Mouse (Mus musculus): ENCODE results near the gene Snrpc. TPM values are rescaled to one million over a fixed set of nuclear protein-coding genes. Genes with fewer than 3 reads are reported as not detected.

Gene Snrpc
- polyA plus RNA-seq, 1 experiment = 318 TPM

DNA sequence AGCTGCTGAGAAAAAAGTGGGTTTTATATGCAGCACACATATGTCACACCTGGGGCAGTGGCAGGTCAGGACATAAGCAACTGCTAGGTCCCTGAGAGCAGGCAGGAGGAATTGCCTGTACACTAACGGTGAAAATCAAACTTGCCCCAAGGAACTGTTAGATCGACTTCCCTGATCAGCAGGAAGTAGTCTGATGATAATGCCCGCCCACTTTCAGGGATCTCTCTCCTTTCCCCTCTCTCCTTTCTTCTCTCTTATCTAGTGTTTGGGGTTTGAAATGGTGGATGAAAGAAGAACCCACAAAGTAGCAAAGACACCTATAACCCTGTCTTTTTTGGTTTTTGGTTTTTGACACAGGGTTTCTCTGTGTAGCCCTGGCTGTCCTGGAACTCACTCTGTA, 12.4 kb upstream of the Snrpc start:
- Histone ChIP-seq H3K36me3 (ENCODE audit: control insufficient read depth, insufficient read depth) (no peaks in the 10 kb centered on the region), H3ac (ENCODE audit: control insufficient read depth, insufficient read length, low read depth) (no peak overlapping the region), H3K4me3 (ENCODE audit: insufficient read depth, poor library complexity, severe bottlenecking) (no peak overlapping the region), H3K79me3 (ENCODE audit: low read depth) (no peaks in the 10 kb centered on the region), H3K79me2 (ENCODE audit: control insufficient read depth, insufficient read depth) (no peaks in the 10 kb centered on the region), H3K27me3 (ENCODE audit: control insufficient read depth, insufficient read depth, insufficient read length) (peaks cover 3% of the 10 kb centered on the region)
- TF ChIP-seq FOSL1 (IDR thresholded peaks at IDR 0.05; ENCODE audit: insufficient read depth, low read length, poor library complexity, severe bottlenecking) (no peak), USF1 (IDR thresholded peaks at IDR 0.05; ENCODE audit: low read depth) (no peak), CTCF (IDR thresholded peaks at IDR 0.05; ENCODE audit: control insufficient read depth, insufficient read depth, insufficient read length) (no peak), MYOG (IDR thresholded peaks at IDR 0.05; ENCODE audit: control insufficient read depth, extremely low read depth, insufficient read length) (no peak), CEBPB (IDR thresholded peaks at IDR 0.05; ENCODE audit: low read depth) (no peak), MAX (IDR thresholded peaks at IDR 0.05) (no peak), MYOD1 (IDR thresholded peaks at IDR 0.05; ENCODE audit: control insufficient read depth, insufficient read length, low read depth) (no peak)

DNA sequence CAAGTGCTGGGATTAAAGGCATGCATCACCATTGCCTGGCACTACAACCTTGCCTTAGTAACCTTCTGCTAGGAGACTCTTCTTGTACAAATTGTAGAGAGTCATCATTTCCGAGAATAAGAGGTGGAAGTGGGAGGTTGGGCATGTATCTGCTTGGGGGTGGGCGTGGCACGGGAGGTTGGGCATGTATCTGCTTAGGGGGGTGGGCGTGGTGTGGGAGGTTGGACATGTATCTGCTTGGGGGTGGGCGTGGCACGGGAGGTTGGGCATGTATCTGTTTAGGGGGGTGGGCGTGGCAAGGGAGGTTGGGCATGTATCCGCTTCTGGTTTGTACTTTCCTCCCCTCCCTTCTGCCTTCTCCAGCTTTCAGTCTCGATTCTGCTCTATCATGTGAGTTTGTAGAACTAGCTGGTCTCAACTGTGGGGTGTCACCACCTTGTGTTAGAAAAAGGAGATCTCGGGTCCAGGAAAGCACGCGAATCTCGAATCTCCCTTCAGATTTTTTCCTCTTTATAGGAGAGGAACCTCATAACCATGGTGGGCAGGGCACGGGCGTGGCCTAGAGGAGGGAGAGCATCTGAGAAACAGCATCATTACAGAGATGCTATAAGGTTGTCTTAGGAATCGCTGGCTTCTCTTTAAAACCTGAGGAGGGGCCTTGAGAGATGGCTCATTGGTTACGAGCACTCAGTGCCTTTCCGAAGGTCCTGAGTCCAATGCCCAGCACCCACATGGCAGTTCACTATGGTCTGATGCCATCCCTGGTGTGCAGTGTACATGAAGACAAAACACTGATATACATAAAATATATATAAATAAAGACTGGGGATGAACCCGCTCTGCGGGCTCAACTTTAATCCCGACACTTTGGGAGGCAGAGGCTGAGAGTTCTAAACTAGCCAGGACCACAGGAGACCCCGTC, 11.7 kb upstream of the Snrpc start:
- no peak for TF ChIP-seq CTCF (IDR thresholded peaks at IDR 0.05; ENCODE audit: control insufficient read depth, insufficient read depth, insufficient read length)
- TF ChIP-seq USF1 (IDR thresholded peaks at IDR 0.05; ENCODE audit: low read depth) = no peak
- TF ChIP-seq CEBPB (IDR thresholded peaks at IDR 0.05; ENCODE audit: low read depth) = no peak
- no peak for TF ChIP-seq MYOD1 (IDR thresholded peaks at IDR 0.05; ENCODE audit: control insufficient read depth, insufficient read length, low read depth)
- TF ChIP-seq FOSL1 (IDR thresholded peaks at IDR 0.05; ENCODE audit: insufficient read depth, low read length, poor library complexity, severe bottlenecking) = no peak
- no peak for TF ChIP-seq MYOG (IDR thresholded peaks at IDR 0.05; ENCODE audit: control insufficient read depth, extremely low read depth, insufficient read length)
- TF ChIP-seq MAX (IDR thresholded peaks at IDR 0.05) = no peak
- Histone ChIP-seq H3K27me3 (ENCODE audit: control insufficient read depth, insufficient read depth, insufficient read length) (peaks cover 3% of the 10 kb centered on the region), H3K4me3 (ENCODE audit: insufficient read depth, poor library complexity, severe bottlenecking) (peak overlapping the region; percentile 27), H3K79me3 (ENCODE audit: low read depth) (no peaks in the 10 kb centered on the region), H3ac (ENCODE audit: control insufficient read depth, insufficient read length, low read depth) (peak overlapping the region; percentile 57), H3K36me3 (ENCODE audit: control insufficient read depth, insufficient read depth) (no peaks in the 10 kb centered on the region), H3K79me2 (ENCODE audit: control insufficient read depth, insufficient read depth) (no peaks in the 10 kb centered on the region)

DNA sequence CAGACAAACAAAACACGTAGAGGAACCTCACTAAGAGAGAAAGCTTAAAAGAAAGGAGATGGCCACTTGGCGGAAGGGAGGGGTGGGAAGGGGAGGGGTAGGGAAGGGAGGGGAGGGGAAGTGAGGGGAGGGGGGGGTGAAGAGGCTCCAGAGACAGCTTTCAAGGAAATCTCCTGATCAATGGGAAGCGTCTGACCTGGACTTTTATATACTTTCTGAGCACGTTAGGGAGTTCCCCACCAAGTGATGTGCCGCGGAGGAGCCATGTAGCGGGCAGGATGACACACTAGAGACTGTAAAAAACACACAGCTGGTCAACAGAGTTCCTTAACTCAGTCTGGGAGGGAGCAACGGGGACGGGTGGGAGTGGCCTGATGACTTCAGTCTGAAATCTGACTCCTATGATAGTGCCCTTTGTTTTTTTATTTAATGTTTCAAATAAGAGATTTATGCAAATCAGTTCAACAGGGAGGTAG, 11.0 kb upstream of the Snrpc start:
- TF ChIP-seq USF1 (IDR thresholded peaks at IDR 0.05; ENCODE audit: low read depth) = no peak
- no peak for TF ChIP-seq FOSL1 (IDR thresholded peaks at IDR 0.05; ENCODE audit: insufficient read depth, low read length, poor library complexity, severe bottlenecking)
- no peak for TF ChIP-seq MYOD1 (IDR thresholded peaks at IDR 0.05; ENCODE audit: control insufficient read depth, insufficient read length, low read depth)
- no peak for TF ChIP-seq CTCF (IDR thresholded peaks at IDR 0.05; ENCODE audit: control insufficient read depth, insufficient read depth, insufficient read length)
- no peak for TF ChIP-seq MAX (IDR thresholded peaks at IDR 0.05)
- no peak for TF ChIP-seq CEBPB (IDR thresholded peaks at IDR 0.05; ENCODE audit: low read depth)
- TF ChIP-seq MYOG (IDR thresholded peaks at IDR 0.05; ENCODE audit: control insufficient read depth, extremely low read depth, insufficient read length) = no peak
- peak overlapping the region; percentile 27 for H3K4me3 ChIP-seq (ENCODE audit: insufficient read depth, poor library complexity, severe bottlenecking)
- H3K27me3 ChIP-seq (ENCODE audit: control insufficient read depth, insufficient read depth, insufficient read length) = peaks cover 3% of the 10 kb centered on the region
- no peaks in the 10 kb centered on the region for H3K79me2 ChIP-seq (ENCODE audit: control insufficient read depth, insufficient read depth)
- H3ac ChIP-seq (ENCODE audit: control insufficient read depth, insufficient read length, low read depth) = peak overlapping the region; percentile 57
- H3K36me3 ChIP-seq (ENCODE audit: control insufficient read depth, insufficient read depth) = no peaks in the 10 kb centered on the region
- no peaks in the 10 kb centered on the region for H3K79me3 ChIP-seq (ENCODE audit: low read depth)

DNA sequence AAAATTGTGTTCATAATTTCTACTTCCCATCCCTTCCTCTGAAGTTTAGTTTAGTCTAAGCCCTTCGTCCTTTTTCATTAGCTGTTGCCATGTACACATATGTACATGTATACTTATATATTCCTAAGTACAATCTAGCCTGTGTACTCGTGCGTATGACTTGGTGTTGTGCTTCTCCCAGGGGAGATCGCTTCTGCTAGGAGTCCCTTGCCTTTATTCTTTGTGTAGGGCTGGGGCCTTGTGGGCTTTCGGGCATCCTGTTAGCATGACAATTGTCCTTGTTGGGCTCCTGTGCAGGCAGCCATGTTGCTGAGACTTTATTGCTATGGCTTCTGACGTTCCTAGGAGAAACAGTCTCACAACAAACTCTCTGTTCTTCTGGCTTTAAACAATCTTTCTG, 10.4 kb upstream of the Snrpc start:
- H3K36me3 ChIP-seq (ENCODE audit: control insufficient read depth, insufficient read depth) = no peaks in the 10 kb centered on the region
- no peaks in the 10 kb centered on the region for H3K79me3 ChIP-seq (ENCODE audit: low read depth)
- peaks cover 3% of the 10 kb centered on the region for H3K27me3 ChIP-seq (ENCODE audit: control insufficient read depth, insufficient read depth, insufficient read length)
- H3K4me3 ChIP-seq (ENCODE audit: insufficient read depth, poor library complexity, severe bottlenecking) = no peak overlapping the region
- H3K79me2 ChIP-seq (ENCODE audit: control insufficient read depth, insufficient read depth) = no peaks in the 10 kb centered on the region
- TF ChIP-seq MYOG (IDR thresholded peaks at IDR 0.05; ENCODE audit: control insufficient read depth, extremely low read depth, insufficient read length) (no peak), USF1 (IDR thresholded peaks at IDR 0.05; ENCODE audit: low read depth) (no peak), MAX (IDR thresholded peaks at IDR 0.05) (no peak), MYOD1 (IDR thresholded peaks at IDR 0.05; ENCODE audit: control insufficient read depth, insufficient read length, low read depth) (no peak), CEBPB (IDR thresholded peaks at IDR 0.05; ENCODE audit: low read depth) (no peak), CTCF (IDR thresholded peaks at IDR 0.05; ENCODE audit: control insufficient read depth, insufficient read depth, insufficient read length) (no peak), FOSL1 (IDR thresholded peaks at IDR 0.05; ENCODE audit: insufficient read depth, low read length, poor library complexity, severe bottlenecking) (no peak)
- no peak overlapping the region for H3ac ChIP-seq (ENCODE audit: control insufficient read depth, insufficient read length, low read depth)

DNA sequence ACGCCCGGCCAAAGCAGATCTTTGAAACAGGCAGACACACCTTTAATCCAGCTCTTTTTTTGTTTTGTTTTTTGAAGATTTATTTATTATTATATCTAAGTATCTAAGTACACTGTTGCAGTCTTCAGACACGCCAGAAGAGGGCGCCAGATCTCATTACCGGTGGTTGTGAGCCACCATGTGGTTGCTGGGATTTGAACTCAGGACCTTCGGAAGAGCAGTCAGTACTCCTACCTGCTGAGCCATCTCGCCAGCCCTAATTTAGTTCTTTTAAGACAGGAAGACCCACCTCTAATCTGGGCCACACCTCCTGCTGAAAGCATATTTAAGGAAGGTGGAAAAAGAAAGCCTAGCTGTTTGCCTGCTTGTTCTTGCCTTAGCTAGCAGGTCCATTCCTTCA, 7.5 kb upstream of the Snrpc start:
- no peak for TF ChIP-seq MAX (IDR thresholded peaks at IDR 0.05)
- TF ChIP-seq CEBPB (IDR thresholded peaks at IDR 0.05; ENCODE audit: low read depth) = no peak
- no peak for TF ChIP-seq MYOG (IDR thresholded peaks at IDR 0.05; ENCODE audit: control insufficient read depth, extremely low read depth, insufficient read length)
- TF ChIP-seq CTCF (IDR thresholded peaks at IDR 0.05; ENCODE audit: control insufficient read depth, insufficient read depth, insufficient read length) = no peak
- no peak for TF ChIP-seq USF1 (IDR thresholded peaks at IDR 0.05; ENCODE audit: low read depth)
- TF ChIP-seq MYOD1 (IDR thresholded peaks at IDR 0.05; ENCODE audit: control insufficient read depth, insufficient read length, low read depth) = no peak
- no peak for TF ChIP-seq FOSL1 (IDR thresholded peaks at IDR 0.05; ENCODE audit: insufficient read depth, low read length, poor library complexity, severe bottlenecking)
- H3K36me3 ChIP-seq (ENCODE audit: control insufficient read depth, insufficient read depth) = no peaks in the 10 kb centered on the region
- H3K79me2 ChIP-seq (ENCODE audit: control insufficient read depth, insufficient read depth) = no peaks in the 10 kb centered on the region
- no peak overlapping the region for H3ac ChIP-seq (ENCODE audit: control insufficient read depth, insufficient read length, low read depth)
- H3K79me3 ChIP-seq (ENCODE audit: low read depth) = no peaks in the 10 kb centered on the region
- H3K4me3 ChIP-seq (ENCODE audit: insufficient read depth, poor library complexity, severe bottlenecking) = no peak overlapping the region
- peaks cover 12% of the 10 kb centered on the region for H3K27me3 ChIP-seq (ENCODE audit: control insufficient read depth, insufficient read depth, insufficient read length)
